Mouse (Mus musculus) C2C12 (cell line): ENCODE data around the gene Foxn1. TPM values are rescaled to one million over a fixed set of nuclear protein-coding genes. Genes with fewer than 3 reads are reported as not detected.

Experiments used
- H3K27me3 ChIP-seq: one replicate; pipeline ENCODE4 v1.6.1; 2011; ENCODE audit not compliant: control insufficient read depth, insufficient read depth, insufficient read length
- H3K36me3 ChIP-seq: one replicate; pipeline ENCODE4 v1.6.1; 2011; ENCODE audit not compliant: control insufficient read depth, insufficient read depth
- H3K4me3 ChIP-seq: one replicate; pipeline ENCODE4 v1.5.1; 2011; ENCODE audit warnings: mild to moderate bottlenecking, control low read depth; ENCODE audit not compliant: poor library complexity, insufficient read depth, severe bottlenecking
- H3K79me2 ChIP-seq: one replicate; pipeline ENCODE4 v1.6.1; 2011; ENCODE audit not compliant: control insufficient read depth, insufficient read depth
- H3K79me3 ChIP-seq: one replicate; pipeline ENCODE4 v1.6.1; 2011; ENCODE audit warnings: low read depth, control low read depth
- H3ac ChIP-seq: one replicate; pipeline ENCODE3; 2011; ENCODE audit warnings: low read depth; ENCODE audit not compliant: control insufficient read depth, insufficient read length
- CEBPB ChIP-seq: IDR thresholded peaks from one replicate; pipeline ENCODE4 v1.6.1; 2011; ENCODE audit warnings: low read depth, mild to moderate bottlenecking, control low read depth, moderate library complexity
- CTCF ChIP-seq: IDR thresholded peaks from one replicate; pipeline ENCODE4 v1.5.1; 2011; ENCODE audit not compliant: control insufficient read depth, insufficient read depth, insufficient read length
- FOSL1 ChIP-seq: IDR thresholded peaks from one replicate; pipeline ENCODE4 v1.8.0; 2011; ENCODE audit warnings: mild to moderate bottlenecking, low read length; ENCODE audit not compliant: poor library complexity, insufficient read depth, severe bottlenecking
- MAX ChIP-seq: IDR thresholded peaks from one replicate; pipeline ENCODE4 v1.6.1; 2011; ENCODE audit warnings: mild to moderate bottlenecking, control low read depth
- MYOD1 ChIP-seq: IDR thresholded peaks from one replicate; pipeline ENCODE4 v1.6.1; 2011; ENCODE audit warnings: low read depth; ENCODE audit not compliant: control insufficient read depth, insufficient read length
- MYOG ChIP-seq: IDR thresholded peaks from one replicate; pipeline ENCODE4 v1.6.1; 2011; ENCODE audit not compliant: control insufficient read depth, insufficient read length; ENCODE audit errors: extremely low read depth
- USF1 ChIP-seq: IDR thresholded peaks from one replicate; pipeline ENCODE4 v1.6.1; 2011; ENCODE audit warnings: low read depth, mild to moderate bottlenecking, control low read depth, moderate library complexity
- polyA plus RNA-seq: library from polyadenylated mRNA; unstranded; fragments of >200 nt; fragmentation: generic; extraction: Trizol; gene quantifications from one replicate; pipeline ENCODE4 v1.2.1, GENCODE M21; 2012; ENCODE audit warnings: missing spikeins

Gene Foxn1
- polyA plus RNA-seq, 1 experiment = 0.39 TPM

GRCm38 (mm10) chr11:78344890-78345715 is 41.3 kb downstream of the Foxn1 start:
- H3K79me3 ChIP-seq = no peaks in the 10 kb centered on the region
- H3K27me3 ChIP-seq = no peaks in the 10 kb centered on the region
- peaks cover 7% of the 10 kb centered on the region for H3K36me3 ChIP-seq
- TF ChIP-seq MAX (no peak), USF1 (no peak), CEBPB (no peak), MYOG (no peak), MYOD1 (no peak), CTCF (no peak), FOSL1 (no peak)
- H3K4me3 ChIP-seq = no peak overlapping the region
- no peak overlapping the region for H3ac ChIP-seq
- no peaks in the 10 kb centered on the region for H3K79me2 ChIP-seq

- no peaks in the 10 kb centered on the region for H3K79me3 ChIP-seq
- H3K27me3 ChIP-seq = no peaks in the 10 kb centered on the region
- H3ac ChIP-seq = no peak overlapping the region
- TF ChIP-seq CTCF = no peak
- no peak for TF ChIP-seq MYOG
- TF ChIP-seq USF1 = no peak
- TF ChIP-seq CEBPB = no peak
- TF ChIP-seq MAX = no peak
- no peak for TF ChIP-seq MYOD1
- no peak for TF ChIP-seq FOSL1
- H3K79me2 ChIP-seq = no peaks in the 10 kb centered on the region
- no peak overlapping the region for H3K4me3 ChIP-seq
- peaks cover 13% of the 10 kb centered on the region for H3K36me3 ChIP-seq
These were observed 41.9 kb downstream of the Foxn1 start for GRCm38 (mm10) chr11:78344328-78344889.

GRCm38 (mm10) chr11:78343381-78344327 is 42.7 kb downstream of the Foxn1 start, which contains the start of gene Unc119:
Unc119 (plus strand) TSS chr11:78343482.
- Histone ChIP-seq H3ac (peak within 1 kb of the TSS; percentile 86), H3K27me3 (no peaks in the 10 kb centered on the region), H3K79me2 (no peaks in the 10 kb centered on the region), H3K79me3 (no peaks in the 10 kb centered on the region), H3K36me3 (peaks cover 18% of the 10 kb centered on the region), H3K4me3 (peak within 1 kb of the TSS; percentile 43)
- no peak for TF ChIP-seq FOSL1
- TF ChIP-seq MYOD1 = no peak
- TF ChIP-seq CEBPB = no peak
- no peak for TF ChIP-seq USF1
- TF ChIP-seq MAX = no peak
- TF ChIP-seq MYOG = no peak
- TF ChIP-seq CTCF = no peak

- no peaks in the 10 kb centered on the region for H3K79me2 ChIP-seq
- H3K79me3 ChIP-seq = no peaks in the 10 kb centered on the region
- H3K36me3 ChIP-seq = peaks cover 17% of the 10 kb centered on the region
- TF ChIP-seq MAX (no peak), USF1 (no peak), FOSL1 (no peak), MYOD1 (no peak), CTCF (no peak), CEBPB (no peak), MYOG (no peak)
- no peaks in the 10 kb centered on the region for H3K27me3 ChIP-seq
- no peak overlapping the region for H3ac ChIP-seq
- no peak overlapping the region for H3K4me3 ChIP-seq
These were observed 44.7 kb downstream of the Foxn1 start for GRCm38 (mm10) chr11:78341702-78342101.

- Histone ChIP-seq H3K36me3 (peaks cover 34% of the 10 kb centered on the region), H3K27me3 (no peaks in the 10 kb centered on the region), H3K79me2 (no peaks in the 10 kb centered on the region), H3K4me3 (no peak overlapping the region), H3K79me3 (no peaks in the 10 kb centered on the region), H3ac (no peak overlapping the region)
- TF ChIP-seq MYOD1 (no peak), MYOG (no peak), CEBPB (no peak), MAX (no peak), CTCF (no peak), USF1 (no peak), FOSL1 (no peak)
These were observed 49.3 kb downstream of the Foxn1 start for GRCm38 (mm10) chr11:78337040-78337439.
